Mouse (Mus musculus) myocyte (in vitro differentiated cells): ENCODE measurements at regions not wholly inside any gene's neighbourhood (a gene's known extent, or its start where the extent isn't known, plus 50 kb on each side); places are given as distances from the start of the nearest gene placed in this dataset.

ENCODE experiments used
- CEBPB ChIP-seq: IDR thresholded peaks from 2 replicates; pipeline ENCODE4 v1.6.1; 2011; ENCODE audit warnings: mild to moderate bottlenecking, moderate library complexity; ENCODE audit not compliant: poor library complexity, insufficient read depth, severe bottlenecking
- E2F4 ChIP-seq: IDR thresholded peaks from one replicate; pipeline ENCODE4 v1.6.1; 2011; ENCODE audit warnings: mild to moderate bottlenecking, control low read depth, moderate library complexity; ENCODE audit not compliant: insufficient read depth
- MAX ChIP-seq: IDR thresholded peaks from one replicate; pipeline ENCODE4 v1.6.1; 2011; ENCODE audit warnings: low read depth, mild to moderate bottlenecking, control low read depth
- POLR2A ChIP-seq: IDR thresholded peaks from one replicate; pipeline ENCODE4 v1.6.1; 2011; ENCODE audit warnings: low read depth, mild to moderate bottlenecking, control low read depth, moderate library complexity; ENCODE audit not compliant: insufficient read length
- REST ChIP-seq: IDR thresholded peaks from one replicate; pipeline ENCODE4 v1.6.1; 2011; ENCODE audit warnings: mild to moderate bottlenecking, control low read depth, moderate library complexity; ENCODE audit not compliant: insufficient read depth, insufficient read length
- TCF12 ChIP-seq: IDR thresholded peaks from one replicate; pipeline ENCODE4 v1.6.1; 2011; ENCODE audit warnings: mild to moderate bottlenecking, control low read depth; ENCODE audit not compliant: poor library complexity, insufficient read depth, severe bottlenecking
- TCF3 ChIP-seq: IDR thresholded peaks from one replicate; pipeline ENCODE4 v1.6.1; 2011; ENCODE audit warnings: low read depth, control low read depth; ENCODE audit not compliant: insufficient read length

DNA sequence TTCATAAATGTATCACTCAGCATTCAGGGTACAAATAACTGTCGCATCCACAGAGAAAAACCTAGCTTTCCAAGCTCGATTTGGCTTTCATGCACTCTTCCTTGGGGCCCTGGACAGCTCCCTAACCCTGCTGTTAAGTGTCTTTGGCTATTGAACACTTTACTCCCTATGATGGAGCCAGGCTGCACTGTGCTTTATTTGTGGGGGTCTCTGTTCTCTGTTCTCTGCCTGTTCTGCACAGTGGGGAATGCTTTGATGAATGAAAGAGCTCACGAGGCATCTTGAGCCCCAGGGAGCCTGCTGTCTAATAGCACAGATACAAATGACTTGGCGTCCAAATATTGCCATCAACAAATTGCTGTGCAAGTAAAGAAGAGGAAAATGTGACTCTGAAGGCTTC, 957.6 kb upstream of the Car8 start:
- TF ChIP-seq POLR2A (no peak), CEBPB (no peak), REST (no peak), TCF3 (no peak), TCF12 (no peak), E2F4 (no peak), MAX (no peak)
